Mouse (Mus musculus) adipocyte (in vitro differentiated cells): ENCODE measurements around the gene Gh.

Source experiments
- DNase-seq: peaks from one replicate; pipeline ENCODE4 v3.0.0-alpha.2; 2016; ENCODE audit warnings: low spot score

Gh gene

GRCm38 (mm10) chr11:106301765-106302164 is at the start of gene Gh:
Gh (minus strand) TSS chr11:106301865.
- DNase-seq, result no peak

DNA sequence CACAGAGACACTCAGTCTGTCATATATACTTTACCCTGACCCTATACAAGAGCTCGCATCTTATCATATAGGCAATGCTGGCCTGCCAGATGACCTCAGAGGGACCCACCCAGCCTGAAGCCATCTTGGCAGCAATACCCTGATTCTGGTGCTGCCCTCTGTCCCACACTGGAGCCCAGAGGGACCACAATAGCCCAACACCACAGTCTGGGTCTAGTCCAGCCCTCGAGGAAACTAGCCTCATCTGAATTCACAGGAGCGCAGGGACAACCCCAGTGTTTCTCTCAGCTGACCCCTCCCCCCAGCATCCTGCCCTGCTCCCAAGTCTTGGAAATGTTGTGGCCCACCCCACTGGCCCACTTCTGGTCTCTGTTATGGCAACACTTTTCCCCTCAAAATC is 49.6 kb upstream of the Gh start:
- no peak for DNase-seq

GRCm38 (mm10) chr11:106350853-106351252 is 49.2 kb upstream of the Gh start:
- DNase-seq, result no peak

GRCm38 (mm10) chr11:106349772-106350171 is 48.1 kb upstream of the Gh start:
- no peak for DNase-seq

DNA sequence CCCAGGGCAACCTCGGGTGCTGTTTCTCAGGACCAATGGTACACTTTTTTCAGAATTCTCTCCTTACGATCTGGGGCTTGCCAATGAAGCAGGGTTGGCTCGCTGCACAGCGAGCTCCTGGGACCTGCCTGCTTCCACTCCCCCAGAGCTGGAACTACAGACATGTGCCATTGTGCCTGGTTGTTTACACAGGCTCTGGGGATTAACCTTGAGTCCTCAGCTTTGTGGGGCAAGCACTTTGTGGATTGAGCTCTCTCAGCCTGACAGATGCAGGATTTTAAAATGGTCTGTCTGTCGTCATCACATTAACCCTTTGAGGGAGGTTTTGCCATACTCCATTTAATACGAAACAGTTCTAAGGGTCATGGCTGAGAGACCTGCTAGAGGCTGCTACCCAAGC is 43.2 kb upstream of the Gh start:
- no peak for DNase-seq

GRCm38 (mm10) chr11:106340990-106341520 is 39.4 kb upstream of the Gh start:
- no peak for DNase-seq

GRCm38 (mm10) chr11:106339323-106339722 is 37.7 kb upstream of the Gh start:
- DNase-seq, result peak; percentile 28

DNA sequence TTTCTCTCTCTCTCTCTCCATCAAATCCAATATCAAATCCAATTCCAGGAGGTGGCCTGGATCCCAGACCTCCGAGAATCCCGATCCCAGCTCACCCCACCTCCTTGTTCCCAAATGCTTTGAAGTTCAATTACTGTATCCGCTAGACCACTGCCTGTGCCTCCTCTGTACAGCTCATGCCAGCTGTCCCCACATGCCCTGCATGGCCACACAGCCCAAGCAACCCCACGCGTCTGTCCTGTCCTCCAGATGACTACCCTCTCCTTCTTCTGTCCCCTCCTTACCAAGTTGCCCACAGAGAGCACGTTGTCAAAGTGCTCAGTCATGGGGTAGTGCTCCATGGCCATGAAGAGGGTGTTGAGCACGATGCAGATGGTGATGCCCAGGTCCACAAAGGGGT is 37.2 kb upstream of the Gh start:
- DNase-seq, result no peak

DNA sequence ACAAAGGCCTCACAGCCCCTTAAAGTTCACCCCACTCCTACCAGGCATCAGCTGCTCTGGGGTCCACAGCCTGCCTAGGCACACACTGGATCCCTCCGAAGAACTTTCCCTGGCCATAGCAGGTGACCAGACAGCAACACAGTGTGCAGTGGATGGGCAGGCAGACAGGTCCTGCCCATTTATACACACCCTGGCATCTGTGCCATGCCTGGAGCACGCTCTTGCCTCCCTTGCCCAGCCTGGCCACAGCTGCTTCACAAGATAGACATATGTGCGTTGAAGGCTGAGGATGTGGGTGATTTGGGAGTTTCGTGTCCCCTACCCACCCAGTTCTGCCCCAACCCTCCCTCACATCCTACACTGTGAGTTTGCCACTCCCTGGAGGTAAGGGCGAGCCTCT is 36.4 kb upstream of the Gh start:
- DNase-seq, result no peak

- no peak for DNase-seq
Observed at GRCm38 (mm10) chr11:106334066-106334465, 32.4 kb upstream of the Gh start.

GRCm38 (mm10) chr11:106332458-106332857 is 30.8 kb upstream of the Gh start:
- no peak for DNase-seq

GRCm38 (mm10) chr11:106329682-106330081 is 28.0 kb upstream of the Gh start:
- DNase-seq, result peak; percentile 61

DNA sequence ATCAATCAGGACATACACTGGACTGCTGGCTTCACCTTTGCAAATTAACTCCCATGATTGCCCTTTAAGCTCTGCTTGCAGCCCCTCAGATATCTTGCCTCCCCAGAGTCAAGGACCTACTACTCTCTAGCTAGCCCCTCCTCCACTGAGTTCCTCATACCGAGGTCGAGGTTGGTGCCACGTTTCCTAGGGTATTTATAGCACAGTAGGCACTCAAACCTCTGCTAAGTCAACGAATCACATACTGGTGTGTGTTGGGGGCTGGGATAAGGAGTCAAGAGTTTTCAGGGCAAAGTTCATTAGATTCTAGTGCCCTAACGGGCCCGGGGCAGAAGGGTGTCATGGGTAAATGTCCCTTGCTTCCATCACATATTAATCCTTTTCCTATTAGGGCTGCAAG is 27.5 kb upstream of the Gh start:
- no peak for DNase-seq

GRCm38 (mm10) chr11:106328521-106328920 is 26.9 kb upstream of the Gh start:
- no peak for DNase-seq

GRCm38 (mm10) chr11:106326475-106326874 is 24.8 kb upstream of the Gh start:
- DNase-seq, result no peak

- peak; percentile 74 for DNase-seq
Observed at GRCm38 (mm10) chr11:106325566-106326206, 24.0 kb upstream of the Gh start.

DNA sequence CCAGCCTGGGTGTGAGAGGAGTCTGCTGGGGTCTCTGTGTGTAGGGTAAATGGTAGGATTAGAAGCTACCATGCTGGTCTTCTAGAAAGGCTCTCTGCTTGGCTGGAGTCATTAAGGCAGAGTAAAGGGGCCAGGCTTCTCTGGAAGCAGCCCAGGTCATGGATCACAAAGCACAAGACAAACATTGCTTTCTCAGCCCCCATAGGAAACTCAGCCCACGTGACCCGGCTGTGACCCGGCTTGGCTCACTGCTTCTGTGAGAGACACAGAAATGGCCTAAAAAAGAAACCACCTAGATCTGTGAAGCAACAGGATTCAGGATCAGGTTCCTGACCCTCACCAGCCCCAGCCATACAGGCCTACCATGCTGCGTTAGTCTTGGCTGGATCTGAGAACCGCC is 23.2 kb upstream of the Gh start:
- no peak for DNase-seq

- peak; percentile 54 for DNase-seq
Observed at GRCm38 (mm10) chr11:106318406-106319366, 17.0 kb upstream of the Gh start.

DNA sequence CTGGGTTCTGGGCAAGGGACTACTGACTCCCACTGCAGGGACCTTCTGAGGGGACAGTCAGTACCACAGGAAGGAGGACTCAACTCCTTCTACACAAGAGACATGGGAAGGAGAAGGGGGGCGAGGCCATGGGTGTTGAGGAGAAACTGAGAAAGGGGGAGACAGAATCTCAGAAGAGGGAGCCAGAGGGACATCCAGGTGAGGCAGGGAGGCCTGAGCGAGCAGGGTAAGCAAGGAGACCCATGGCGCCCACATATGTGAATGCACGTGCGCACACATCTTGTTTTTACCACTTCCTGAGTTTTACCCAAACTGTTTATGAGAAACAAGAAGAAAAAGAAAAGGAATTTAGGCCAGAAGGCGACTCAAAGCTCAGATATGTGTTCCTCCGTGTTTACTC is 16.1 kb upstream of the Gh start:
- peak; percentile 37 for DNase-seq

DNA sequence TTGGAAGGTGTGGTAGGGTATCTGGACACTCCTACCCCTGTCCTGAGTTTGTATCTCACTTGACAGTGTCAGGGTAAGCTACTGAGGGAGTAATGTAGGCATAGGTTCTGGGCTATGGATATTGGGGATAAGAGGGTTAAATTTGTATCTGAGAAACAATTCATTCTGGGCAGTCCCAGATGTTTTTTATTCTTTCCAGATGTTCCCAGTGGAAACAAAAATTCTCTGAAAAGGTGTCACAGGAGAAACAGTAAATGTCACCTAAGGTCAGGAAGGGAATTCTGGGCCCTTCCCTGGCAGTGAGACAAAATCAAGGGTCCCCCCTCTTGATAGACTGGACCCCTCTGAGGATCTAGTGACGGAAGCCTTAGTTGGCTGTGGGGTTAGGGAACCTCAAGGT is 14.8 kb upstream of the Gh start:
- peak; percentile 36 for DNase-seq

DNA sequence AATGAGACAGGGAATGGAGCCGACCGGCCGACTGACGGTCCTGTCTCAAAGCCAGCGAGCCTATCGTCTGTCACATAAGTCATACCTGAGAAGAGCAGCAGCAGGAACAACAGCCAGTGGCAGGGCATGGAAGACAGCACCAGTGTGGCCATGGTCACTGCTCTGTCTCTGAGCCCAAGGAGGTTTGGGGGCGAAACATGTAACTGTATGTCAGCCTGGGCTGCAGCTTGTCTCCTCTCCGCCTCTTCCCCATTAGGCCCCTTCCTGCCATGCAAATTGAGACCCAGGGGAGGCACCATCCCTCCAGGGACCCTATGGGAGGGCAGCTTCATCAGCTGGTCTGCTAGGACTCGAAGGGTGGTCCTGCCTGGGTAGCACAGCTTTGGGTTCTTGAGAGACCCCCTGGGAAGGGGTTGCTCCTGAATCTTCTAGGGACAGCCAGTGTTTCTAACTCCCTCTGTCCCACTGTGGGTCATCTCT is 12.7 kb upstream of the Gh start, which contains the start of gene Cd79b:
Cd79b (minus strand) TSS at position 430 of the 480 bp plus-strand sequence.
- no peak for DNase-seq

GRCm38 (mm10) chr11:106313533-106313932 is 11.9 kb upstream of the Gh start:
- no peak for DNase-seq

DNA sequence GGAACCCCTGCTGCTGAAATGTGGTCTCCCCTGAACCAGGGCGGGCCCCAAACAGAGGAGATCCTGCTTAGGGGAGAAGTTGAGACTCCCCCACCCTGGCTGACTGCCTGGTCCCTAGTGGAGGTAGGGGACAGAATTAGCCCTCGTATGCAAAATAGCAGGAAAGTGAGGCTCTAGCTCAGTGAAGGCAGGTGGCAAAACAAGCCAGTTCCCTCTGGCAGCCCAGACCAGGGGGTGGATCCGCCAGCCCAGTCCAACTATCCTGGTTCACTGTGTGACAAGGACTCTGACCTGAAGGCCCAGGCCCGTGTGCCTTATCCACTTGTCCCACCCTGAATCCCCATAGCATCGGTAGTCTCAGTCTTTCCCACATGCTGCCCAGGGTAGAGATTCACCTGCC is 8.5 kb upstream of the Gh start:
- DNase-seq, result no peak
